Mouse (Mus musculus) lung, postnatal 0 days (tissue): Measurements from ENCODE around the gene Sos2. TPM values are rescaled to one million over a fixed set of nuclear protein-coding genes. Genes with fewer than 3 reads are reported as not detected.

Experiments used
- ATAC-seq: fragments of 200-750 bp; cut with Nextera tagmentation; 2 replicates; pipeline ENCODE4 v1.8.0; 2017; ENCODE audit warnings: moderate library complexity
- DNase-seq: peaks from one replicate; pipeline ENCODE4 v3.0.0-alpha.2; 2016; ENCODE audit warnings: low spot score
- H3K27ac ChIP-seq: fragments of 300-500 bp; sonication (generic); 2 replicates; pipeline ENCODE4 v1.5.1; 2014; ENCODE audit warnings: antibody characterized with exemption, mild to moderate bottlenecking, low read length, mixed read lengths
- H3K27me3 ChIP-seq: fragments of 300-500 bp; sonication (generic); replicated peaks from 2 replicates; pipeline ENCODE4 v1.6.1; 2014; ENCODE audit warnings: low read length, mixed read lengths; ENCODE audit not compliant: insufficient read depth
- H3K36me3 ChIP-seq: fragments of 300-500 bp; sonication (generic); 2 replicates; pipeline ENCODE4 v1.6.1; 2014; ENCODE audit warnings: low read length, mixed read lengths; ENCODE audit not compliant: insufficient read depth
- H3K4me1 ChIP-seq: fragments of 300-500 bp; sonication (generic); 2 replicates; pipeline ENCODE4 v1.6.1; 2014; ENCODE audit warnings: antibody characterized with exemption, low read depth, low read length, mixed read lengths; ENCODE audit not compliant: insufficient read depth
- H3K4me2 ChIP-seq: fragments of 300-500 bp; sonication (generic); replicated peaks from 2 replicates; pipeline ENCODE4 v1.6.1; 2014; ENCODE audit warnings: low read depth, mild to moderate bottlenecking, low read length, moderate library complexity, mixed read lengths
- H3K4me3 ChIP-seq: fragments of 300-500 bp; sonication (generic); 2 replicates; pipeline ENCODE4 v1.5.1; 2014; ENCODE audit warnings: low read depth, low read length
- H3K9ac ChIP-seq: fragments of 300-500 bp; sonication (generic); replicated peaks from 2 replicates; pipeline ENCODE4 v1.6.1; 2014; ENCODE audit warnings: low read depth, mild to moderate bottlenecking
- H3K9me3 ChIP-seq: fragments of 300-500 bp; sonication (generic); 2 replicates; pipeline ENCODE4 v1.6.1; 2016; ENCODE audit warnings: low read length, mixed read lengths
- CTCF ChIP-seq: IDR thresholded peaks from 2 replicates; pipeline ENCODE4 v1.5.1; 2016; ENCODE audit warnings: antibody characterized with exemption, mild to moderate bottlenecking
- EP300 ChIP-seq: IDR thresholded peaks from 2 replicates; pipeline ENCODE4 v1.6.1; 2016; ENCODE audit warnings: antibody characterized with exemption, mild to moderate bottlenecking, control low read depth
- WGBS: fragments of 180-500 bp; shearing (Covaris S2); extraction: QIAGEN DNeasy Blood & Tissue Kit; methylation state at CpG from one replicate; pipeline ENCODE4 v1.1.7; 2014; 5-methylcytosine and 5-hydroxymethylcytosine counted together
- polyA plus RNA-seq: library from polyadenylated mRNA; unstranded; fragments of >200 nt; fragmentation: Nextera tagmentation; extraction: Ambion mirVana; gene quantifications from 2 replicates; pipeline ENCODE4 v1.2.1, GENCODE M21; 2015

Sos2 gene
- polyA plus RNA-seq, 1 experiment from 2014 or later: 10.6 TPM

DNA sequence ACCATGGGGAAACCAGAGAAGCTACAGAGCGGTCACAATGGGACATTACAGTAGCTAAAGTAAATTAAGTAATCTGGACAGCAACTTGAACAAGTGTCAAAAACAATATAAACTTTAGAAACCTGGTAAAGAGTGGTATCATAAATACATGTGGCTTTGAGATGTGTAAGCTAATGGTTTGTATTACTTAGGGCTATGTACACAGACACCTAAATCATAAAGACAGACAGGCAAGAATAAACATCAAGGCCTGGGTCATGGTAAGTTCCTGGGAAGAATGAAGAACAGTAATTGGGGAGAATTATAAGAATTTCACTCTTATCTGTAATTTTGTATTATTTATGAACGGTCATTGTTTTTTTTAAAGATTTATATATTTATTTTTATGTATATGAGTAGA, 77.3 kb downstream of the Sos2 start:
- 85% methylated on average over 2 of the region's 2 CpGs for WGBS
- no peaks in the 10 kb centered on the region for H3K9me3 ChIP-seq
- ATAC-seq: no peak
- H3K9ac ChIP-seq: no peak overlapping the region
- H3K4me3 ChIP-seq: no peak overlapping the region
- no peak for DNase-seq
- peaks cover 19% of the 10 kb centered on the region for H3K36me3 ChIP-seq
- no peak overlapping the region for H3K27ac ChIP-seq
- no peak overlapping the region for H3K4me2 ChIP-seq
- no peaks in the 10 kb centered on the region for H3K4me1 ChIP-seq
- TF ChIP-seq CTCF (no peak), EP300 (no peak)
- H3K27me3 ChIP-seq: no peaks in the 10 kb centered on the region

DNA sequence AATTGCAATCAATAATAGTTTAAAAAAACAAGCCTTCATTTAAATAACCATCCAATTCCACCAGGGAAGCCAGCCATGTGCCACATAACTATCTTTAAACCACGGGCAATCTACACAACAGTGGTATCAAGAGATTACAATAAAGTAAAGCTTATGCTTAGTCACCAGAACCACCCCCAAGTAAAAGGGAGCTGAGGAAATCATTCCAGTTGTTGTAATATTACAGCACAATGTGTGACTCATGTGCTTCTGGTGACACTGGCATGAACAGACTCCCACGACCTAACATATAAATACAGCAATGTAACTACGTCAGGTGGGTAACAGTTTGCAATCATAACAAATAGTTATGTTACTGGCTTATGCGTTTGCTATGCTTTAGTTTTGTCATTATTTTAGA, 84.2 kb downstream of the Sos2 start:
- DNase-seq: no peak
- WGBS: 88% methylated on average over 4 of the region's 4 CpGs
- no peak for ATAC-seq
- Histone ChIP-seq H3K9me3 (no peaks in the 10 kb centered on the region), H3K4me3 (no peak overlapping the region), H3K27me3 (no peaks in the 10 kb centered on the region), H3K27ac (no peak overlapping the region), H3K9ac (no peak overlapping the region), H3K4me2 (no peak overlapping the region), H3K36me3 (peaks cover 5% of the 10 kb centered on the region; the same call in 1 of the 2 replicates), H3K4me1 (no peaks in the 10 kb centered on the region)
- TF ChIP-seq EP300: no peak
- no peak for TF ChIP-seq CTCF

DNA sequence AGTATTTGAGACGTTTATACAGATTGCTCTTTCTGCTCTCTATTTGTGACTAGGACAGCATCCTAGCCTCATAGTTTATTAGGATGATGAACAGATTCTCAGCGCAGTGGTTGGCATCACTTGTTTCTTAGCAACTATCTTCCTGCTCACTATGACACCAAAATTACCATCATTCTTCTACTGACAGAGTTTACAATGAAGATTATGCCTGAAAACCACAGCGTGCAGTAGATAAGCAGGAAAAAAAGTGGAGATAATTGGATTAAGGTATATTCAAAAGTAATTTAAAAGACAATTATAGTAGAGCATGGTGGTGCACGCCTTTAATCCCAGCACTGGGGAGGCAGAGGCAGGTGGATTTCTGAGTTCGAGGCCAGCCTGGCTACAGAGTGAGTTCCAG, 88.5 kb downstream of the Sos2 start:
- 85% methylated on average over 5 of the region's 5 CpGs for WGBS
- Histone ChIP-seq H3K4me1 (no peaks in the 10 kb centered on the region), H3K27me3 (no peaks in the 10 kb centered on the region), H3K27ac (no peak overlapping the region), H3K4me2 (no peak overlapping the region), H3K4me3 (no peak overlapping the region), H3K9ac (no peak overlapping the region), H3K9me3 (no peaks in the 10 kb centered on the region), H3K36me3 (no peaks in the 10 kb centered on the region)
- DNase-seq: no peak
- ATAC-seq: no peak
- TF ChIP-seq EP300 (no peak), CTCF (no peak)

DNA sequence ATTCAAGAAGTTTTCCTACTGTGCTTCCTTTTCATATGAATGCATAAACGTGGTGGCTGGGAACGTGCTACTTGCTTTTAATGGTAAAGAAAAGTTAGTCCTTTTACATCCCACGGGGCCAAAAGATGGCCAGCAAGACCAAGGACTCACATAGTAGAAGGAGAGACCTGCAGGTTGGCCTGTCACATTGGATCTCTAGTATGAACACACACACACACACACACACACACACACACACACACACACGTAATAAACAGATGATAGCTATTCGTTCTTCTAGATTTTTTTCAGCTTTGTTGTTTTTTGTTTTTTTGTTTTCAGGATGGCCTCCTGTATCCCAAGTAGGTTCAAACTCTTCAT, 98.4 kb downstream of the Sos2 start:
- Histone ChIP-seq H3K4me3 (peak overlapping the region; percentile 78), H3K4me1 (no peaks in the 10 kb centered on the region), H3K4me2 (peak overlapping the region; percentile 88), H3K27me3 (no peaks in the 10 kb centered on the region), H3K36me3 (peaks cover 14% of the 10 kb centered on the region; the same call in 1 of the 2 replicates), H3K9ac (0 out of 2 replicates have a peak overlapping the region, but pooled peaks have one; percentile 61), H3K27ac (no peak overlapping the region), H3K9me3 (no peaks in the 10 kb centered on the region)
- ATAC-seq (no peak), DNase-seq (no peak)
- 42% methylated on average over 5 of the region's 5 CpGs for WGBS
- TF ChIP-seq CTCF (no peak), EP300 (no peak)

DNA sequence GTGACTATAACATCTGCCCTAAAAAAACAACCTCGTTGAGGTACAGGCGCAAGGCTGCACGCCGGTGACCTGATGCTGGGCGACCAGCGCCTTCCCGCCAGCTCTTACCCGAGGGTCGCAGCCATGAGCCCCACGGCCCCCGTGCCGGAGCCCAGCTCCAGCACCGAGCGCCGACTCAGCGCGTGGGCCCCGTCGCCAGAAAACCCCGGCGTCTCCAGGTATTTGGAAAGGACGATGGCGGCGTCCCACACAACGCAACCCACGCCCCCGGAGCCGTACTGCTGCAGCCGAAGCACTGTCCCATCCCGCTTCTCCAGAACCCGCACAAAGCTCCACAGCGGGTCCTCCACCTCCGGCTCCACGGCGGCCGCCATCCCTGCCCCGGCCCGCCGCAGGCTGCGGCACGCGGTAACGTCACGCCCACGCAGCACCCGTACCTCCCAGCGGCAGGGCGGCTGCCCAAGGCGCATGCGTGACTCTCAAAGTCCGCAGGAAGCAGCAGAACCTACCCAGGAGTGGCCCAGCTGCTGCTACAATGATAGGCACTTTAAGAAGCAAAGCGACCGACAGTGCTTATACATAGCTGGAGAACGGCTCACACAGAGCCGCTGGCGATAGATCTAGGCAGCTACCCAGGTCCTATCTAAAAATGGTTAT, 98.9 kb downstream of the Sos2 start, which contains the start of gene Vcpkmt:
Gene Vcpkmt, minus strand, starts transcription at position 416 of the 657 bp plus-strand sequence.
- Histone ChIP-seq H3K9ac (peak within 1 kb of the TSS; percentile 61), H3K27ac (no peak within 1 kb of the TSS), H3K4me3 (peak within 1 kb of the TSS; percentile 78), H3K9me3 (no peaks in the 10 kb centered on the region), H3K4me1 (no peaks in the 10 kb centered on the region), H3K4me2 (peak within 1 kb of the TSS; percentile 88), H3K27me3 (no peaks in the 10 kb centered on the region), H3K36me3 (peaks cover 14% of the 10 kb centered on the region; the same call in 1 of the 2 replicates)
- TF ChIP-seq EP300 (no peak), CTCF (peak; percentile 18)
- under 1% methylated on average over 56 of the region's 56 CpGs for WGBS
- DNase-seq (peak; percentile 97), ATAC-seq (peak; percentile 98)

- Histone ChIP-seq H3K4me1 (no peaks in the 10 kb centered on the region), H3K9ac (peak overlapping the region; percentile 61), H3K4me3 (peak overlapping the region; percentile 78), H3K9me3 (no peaks in the 10 kb centered on the region), H3K27ac (no peak overlapping the region), H3K4me2 (peak overlapping the region; percentile 88), H3K36me3 (peaks cover 14% of the 10 kb centered on the region; the same call in 1 of the 2 replicates), H3K27me3 (no peaks in the 10 kb centered on the region)
- ATAC-seq: no peak
- TF ChIP-seq CTCF (no peak), EP300 (no peak)
- 16% methylated on average over 9 of the region's 9 CpGs for WGBS
- DNase-seq: no peak
These were observed 99.4 kb downstream of the Sos2 start for GRCm38 (mm10) chr12:69582216-69582612.
